Mouse (Mus musculus): Measurements from ENCODE around the gene Msh4. TPM values are rescaled to one million over a fixed set of nuclear protein-coding genes. Genes with fewer than 3 reads are reported as not detected.

Gene Msh4
- total and polyA plus RNA-seq, 3 experiments = 0.15 to 0.50 TPM; not detected in 1

DNA sequence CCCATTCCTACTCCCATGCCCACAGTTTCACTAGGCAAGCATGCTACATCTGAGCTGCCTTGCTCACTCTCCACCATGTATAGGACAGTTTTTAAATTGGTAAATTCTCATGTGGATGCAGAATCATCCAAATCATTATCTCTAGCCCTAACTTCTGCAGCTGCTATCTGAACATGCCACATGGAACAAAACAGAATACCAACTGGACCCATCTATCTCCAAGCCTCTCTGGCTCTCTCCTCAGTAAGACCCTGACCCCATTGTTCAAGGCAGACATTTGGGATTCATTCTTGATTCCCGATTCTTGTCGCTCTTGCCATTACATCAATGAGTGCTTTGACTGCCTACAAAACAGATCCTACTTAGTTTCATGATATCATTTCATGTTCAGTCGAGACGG lies 59.8 kb downstream of the Msh4 start (continued):
- TF ChIP-seq GATA1 (IDR thresholded peaks at IDR 0.05; ENCODE audit: low read depth, low read length) (peak; percentile 63), ELF1 (IDR thresholded peaks at IDR 0.05; ENCODE audit: low read depth, low read length) (no peak)

GRCm38 (mm10) chr3:153845500-153845899 lies 60.4 kb downstream of the Msh4 start:
- H3K4me3 ChIP-seq (ENCODE audit: control insufficient read depth in 1 of 2, insufficient read depth in 1 of 2, low read depth in 2 of 2, low read length in 2 of 2) = peak overlapping the region in 1 of 2 experiments; percentile 18; a peak in 2 of 4 replicates
- peaks cover 0 to 47% of the 10 kb centered on the region in 2 experiments; a peak in 2 of 4 replicates for H3K36me3 ChIP-seq (ENCODE audit: control insufficient read depth in 1 of 2, insufficient read depth in 2 of 2, low read length in 2 of 2)
- peaks cover 4% of the 10 kb centered on the region; the same call in 1 of the 2 replicates for H3K79me2 ChIP-seq (ENCODE audit: control insufficient read depth, insufficient read depth, low read length, poor library complexity)
- H3K27ac ChIP-seq (ENCODE audit: control insufficient read depth, low read depth, low read length) = peak overlapping the region; percentile 98
- H3K4me1 ChIP-seq (ENCODE audit: control insufficient read depth in 1 of 2, insufficient read depth in 2 of 2, low read length in 2 of 2) = peaks cover 38 to 46% of the 10 kb centered on the region in 2 experiments
- peak overlapping the region; percentile 51 for H3K9ac ChIP-seq (ENCODE audit: control insufficient read depth, low read depth, low read length, poor library complexity, severe bottlenecking)
- no peaks in the 10 kb centered on the region for H3K9me3 ChIP-seq (replicated peaks; ENCODE audit: insufficient read depth, low read length)
- peak; percentile 92 for DNase-seq (ENCODE audit: low read depth, low spot score)
- no peaks in the 10 kb centered on the region for H3K27me3 ChIP-seq (ENCODE audit: control insufficient read depth in 1 of 2, insufficient read depth in 2 of 2, low read length in 2 of 2)
- no peak for TF ChIP-seq E2F4 (IDR thresholded peaks at IDR 0.05; ENCODE audit: borderline replicate concordance, low read depth, low read length)
- TF ChIP-seq UBTF (IDR thresholded peaks at IDR 0.05; ENCODE audit: borderline replicate concordance, insufficient read depth, low read depth, low read length) = no peak
- no peak; the same call in 1 of the 2 replicates for TF ChIP-seq MXI1 (IDR thresholded peaks at IDR 0.05; ENCODE audit: low read depth, low read length)
- TF ChIP-seq USF2 (IDR thresholded peaks at IDR 0.05; ENCODE audit: borderline replicate concordance in 1 of 2, insufficient read depth in 1 of 2, low read depth in 1 of 2, low read length in 2 of 2) = no peak
- TF ChIP-seq KAT2A (conservative IDR thresholded peaks at IDR 0.05; ENCODE audit: low read depth, low read length) = no peak
- no peak for TF ChIP-seq RAD21 (IDR thresholded peaks at IDR 0.05; ENCODE audit: low read depth, low read length)
- no peak for TF ChIP-seq MAZ (IDR thresholded peaks at IDR 0.05; ENCODE audit: low read depth, low read length)
- 0 out of 2 replicates have a peak, but pooled peaks have one; percentile 34 for TF ChIP-seq JUND (IDR thresholded peaks at IDR 0.05; ENCODE audit: low read depth, low read length)
- peak; percentile 76 for TF ChIP-seq ETS1 (IDR thresholded peaks at IDR 0.05; ENCODE audit: low read depth, low read length)
- no peak for TF ChIP-seq ZC3H11A (IDR thresholded peaks at IDR 0.05; ENCODE audit: low read depth, low read length)
- TF ChIP-seq SIN3A (IDR thresholded peaks at IDR 0.05; ENCODE audit: low read length) = peak; percentile 64
- peak; percentile 89 for TF ChIP-seq TBP (IDR thresholded peaks at IDR 0.05; ENCODE audit: low read depth, low read length)
- TF ChIP-seq MAX (IDR thresholded peaks at IDR 0.05; ENCODE audit: low read length) = 0 out of 2 replicates have a peak, but pooled peaks have one; percentile 41
- TF ChIP-seq MYC (IDR thresholded peaks at IDR 0.05; ENCODE audit: low read depth, low read length) = peak; percentile 45; the same call in 1 of the 2 replicates
- TF ChIP-seq MEF2A (IDR thresholded peaks at IDR 0.05; ENCODE audit: extremely low read depth, insufficient replicate concordance, low read depth, low read length, poor library complexity, severe bottlenecking) = no peak
- no peak for TF ChIP-seq CHD2 (IDR thresholded peaks at IDR 0.05; ENCODE audit: low read length)
- 0 out of 2 replicates have a peak, but pooled peaks have one; percentile 61 for TF ChIP-seq BHLHE40 (IDR thresholded peaks at IDR 0.05; ENCODE audit: borderline replicate concordance, low read depth, low read length)
- TF ChIP-seq MYB (IDR thresholded peaks at IDR 0.05; ENCODE audit: low read depth, low read length) = peak; percentile 67; the same call in 1 of the 2 replicates
- TF ChIP-seq GABPA (IDR thresholded peaks at IDR 0.05; ENCODE audit: low read depth, low read length) = no peak
- 0 out of 2 replicates have a peak, but pooled peaks have one; percentile 52 for TF ChIP-seq HCFC1 (IDR thresholded peaks at IDR 0.05; ENCODE audit: low read depth, low read length)
- TF ChIP-seq USF1 (IDR thresholded peaks at IDR 0.05; ENCODE audit: low read depth, low read length) = no peak
- peak; percentile 72 for TF ChIP-seq POLR2AphosphoS2 (IDR thresholded peaks at IDR 0.05; ENCODE audit: low read length)
- no peak for TF ChIP-seq POLR2AphosphoS5 (IDR thresholded peaks at IDR 0.05; ENCODE audit: borderline replicate concordance, low read depth, low read length)
- peak; percentile 82 for TF ChIP-seq RCOR1 (IDR thresholded peaks at IDR 0.05; ENCODE audit: low read depth, low read length)
- TF ChIP-seq TAL1 (IDR thresholded peaks at IDR 0.05; ENCODE audit: low read length) = peak; percentile 21; the same call in 1 of the 2 replicates
- peak in 1 of 2 experiments; percentile 80; a peak in 2 of 4 replicates for TF ChIP-seq POLR2A (IDR thresholded peaks at IDR 0.05; ENCODE audit: control insufficient read depth in 1 of 2, insufficient read depth in 1 of 2, low read depth in 1 of 2, low read length in 2 of 2, poor library complexity in 1 of 2)
- TF ChIP-seq EP300 (IDR thresholded peaks at IDR 0.05; ENCODE audit: low read depth in 1 of 2, low read length in 2 of 2) = peak; percentile 77 to 88
- TF ChIP-seq GATA1 (IDR thresholded peaks at IDR 0.05; ENCODE audit: low read depth, low read length) = peak; percentile 82; the same call in 1 of the 2 replicates
- TF ChIP-seq CTCF (IDR thresholded peaks at IDR 0.05 in 2 of 3, conservative IDR thresholded peaks at IDR 0.05 in 1 of 3; ENCODE audit: control insufficient read depth in 1 of 3, insufficient read depth in 1 of 3, low read depth in 2 of 3, low read length in 3 of 3, poor library complexity in 1 of 3, severe bottlenecking in 1 of 3) = no peak
- no peak for TF ChIP-seq ZNF384 (IDR thresholded peaks at IDR 0.05; ENCODE audit: low read depth, low read length)
- TF ChIP-seq ZMIZ1 (IDR thresholded peaks at IDR 0.05; ENCODE audit: low read depth, low read length) = no peak
- peak; percentile 41; the same call in 1 of the 2 replicates for TF ChIP-seq ELF1 (IDR thresholded peaks at IDR 0.05; ENCODE audit: low read depth, low read length)
- TF ChIP-seq MAFK (IDR thresholded peaks at IDR 0.05; ENCODE audit: borderline replicate concordance, low read depth, low read length) = 0 out of 2 replicates have a peak, but pooled peaks have one; percentile 20
- TF ChIP-seq SMC3 (IDR thresholded peaks at IDR 0.05; ENCODE audit: low read depth, low read length) = no peak
